Mouse (Mus musculus) stomach, embryonic 14.5 days (tissue): ENCODE measurements at regions not wholly inside any gene's neighbourhood (a gene's known extent, or its start where the extent isn't known, plus 50 kb on each side); places are given as distances from the start of the nearest gene placed in this dataset.

ENCODE experiments used
- ATAC-seq: fragments of 200-750 bp; cut with Nextera tagmentation; 2 replicates; pipeline ENCODE4 v1.8.0; 2017; ENCODE audit warnings: low read depth, moderate TSS enrichment; ENCODE audit not compliant: insufficient number of reproducible peaks, insufficient read depth, low FRiP score
- H3K27ac ChIP-seq: fragments of 300-500 bp; sonication (generic); 2 replicates; pipeline ENCODE4 v1.5.1; 2014; ENCODE audit warnings: mild to moderate bottlenecking, low read length, moderate library complexity, mixed read lengths
- H3K27me3 ChIP-seq: fragments of 300-500 bp; sonication (generic); 2 replicates; pipeline ENCODE4 v1.6.1; 2014; ENCODE audit warnings: low read length, control low read depth, mixed read lengths; ENCODE audit not compliant: control insufficient read depth, insufficient read depth
- H3K36me3 ChIP-seq: fragments of 300-500 bp; sonication (generic); 2 replicates; pipeline ENCODE4 v1.6.1; 2014; ENCODE audit warnings: mild to moderate bottlenecking, control low read depth, low read length, moderate library complexity, mixed read lengths; ENCODE audit not compliant: control insufficient read depth, insufficient read depth
- H3K4me1 ChIP-seq: fragments of 300-500 bp; sonication (generic); 2 replicates; pipeline ENCODE4 v1.6.1; 2014; ENCODE audit warnings: low read length, control low read depth, mixed read lengths; ENCODE audit not compliant: control insufficient read depth, insufficient read depth
- H3K4me2 ChIP-seq: fragments of 300-500 bp; sonication (generic); replicated peaks from 2 replicates; pipeline ENCODE4 v1.6.1; 2014; ENCODE audit warnings: low read depth, low read length, control low read depth
- H3K4me3 ChIP-seq: fragments of 300-500 bp; sonication (generic); 2 replicates; pipeline ENCODE4 v1.5.1; 2014; ENCODE audit warnings: low read depth, low read length, control low read depth
- H3K9ac ChIP-seq: fragments of 300-500 bp; sonication (generic); replicated peaks from 2 replicates; pipeline ENCODE4 v1.6.1; 2014; ENCODE audit warnings: low read depth, mild to moderate bottlenecking, control low read depth, low read length, moderate library complexity, mixed read lengths
- H3K9me3 ChIP-seq: fragments of 300-500 bp; sonication (generic); 2 replicates; pipeline ENCODE4 v1.6.1; 2016; ENCODE audit warnings: low read depth, low read length, control low read depth; ENCODE audit not compliant: control insufficient read depth
- WGBS: fragments of 180-500 bp; shearing (Covaris S2); extraction: QIAGEN DNeasy Blood & Tissue Kit; methylation state at CpG from one replicate; pipeline ENCODE4 v1.1.7; 2014; 5-methylcytosine and 5-hydroxymethylcytosine counted together

GRCm38 (mm10) chr8:127662776-127663499 is 599.2 kb downstream of the Pard3 start:
- 98% methylated on average over 2 of the region's 2 CpGs for WGBS
- no peak overlapping the region for H3K4me3 ChIP-seq

GRCm38 (mm10) chr8:127666606-127667005 is 602.9 kb downstream of the Pard3 start:
- H3K27me3 ChIP-seq: no peaks in the 10 kb centered on the region
- no peak overlapping the region for H3K4me3 ChIP-seq
- H3K4me2 ChIP-seq: no peak overlapping the region
- H3K9ac ChIP-seq: no peak overlapping the region
- 58% methylated on average over 2 of the region's 2 CpGs for WGBS
- H3K9me3 ChIP-seq: no peaks in the 10 kb centered on the region
- no peak overlapping the region for H3K27ac ChIP-seq
- H3K36me3 ChIP-seq: no peaks in the 10 kb centered on the region
- ATAC-seq: no peak
- H3K4me1 ChIP-seq: no peaks in the 10 kb centered on the region

More at GRCm38 (mm10) chr8:127662776-127663499, 599.2 kb downstream of the Pard3 start:
- Histone ChIP-seq H3K27ac (no peak overlapping the region), H3K9me3 (no peaks in the 10 kb centered on the region), H3K36me3 (no peaks in the 10 kb centered on the region), H3K9ac (no peak overlapping the region), H3K4me1 (no peaks in the 10 kb centered on the region), H3K27me3 (no peaks in the 10 kb centered on the region), H3K4me2 (no peak overlapping the region)
- ATAC-seq: no peak

- no peak overlapping the region for H3K27ac ChIP-seq
- no peak overlapping the region for H3K4me3 ChIP-seq
- no peaks in the 10 kb centered on the region for H3K4me1 ChIP-seq
- no peaks in the 10 kb centered on the region for H3K36me3 ChIP-seq
- H3K4me2 ChIP-seq: no peak overlapping the region
- no peak overlapping the region for H3K9ac ChIP-seq
- H3K9me3 ChIP-seq: no peaks in the 10 kb centered on the region
- no peaks in the 10 kb centered on the region for H3K27me3 ChIP-seq
- ATAC-seq: no peak
- 27% methylated on average over 2 of the region's 2 CpGs for WGBS
Observed at GRCm38 (mm10) chr8:127668991-127669390, 605.3 kb downstream of the Pard3 start.

- 82% methylated on average over 1 of the region's 1 CpGs for WGBS
- Histone ChIP-seq H3K27ac (no peak overlapping the region), H3K9me3 (no peaks in the 10 kb centered on the region), H3K4me1 (no peaks in the 10 kb centered on the region), H3K27me3 (no peaks in the 10 kb centered on the region), H3K9ac (no peak overlapping the region), H3K4me3 (no peak overlapping the region), H3K36me3 (no peaks in the 10 kb centered on the region), H3K4me2 (no peak overlapping the region)
- no peak for ATAC-seq
Observed at GRCm38 (mm10) chr8:127674063-127674462, 610.4 kb downstream of the Pard3 start.

- H3K27ac ChIP-seq: no peak overlapping the region
- WGBS: 66% methylated on average over 4 of the region's 4 CpGs
- no peak overlapping the region for H3K4me3 ChIP-seq
- ATAC-seq: no peak
- no peaks in the 10 kb centered on the region for H3K9me3 ChIP-seq
- H3K4me2 ChIP-seq: no peak overlapping the region
- H3K4me1 ChIP-seq: no peaks in the 10 kb centered on the region
- H3K36me3 ChIP-seq: no peaks in the 10 kb centered on the region
- no peak overlapping the region for H3K9ac ChIP-seq
- no peaks in the 10 kb centered on the region for H3K27me3 ChIP-seq
Observed at GRCm38 (mm10) chr8:127675377-127675776, 611.7 kb downstream of the Pard3 start.

GRCm38 (mm10) chr8:127680205-127680604 is 616.5 kb downstream of the Pard3 start:
- H3K4me3 ChIP-seq: no peak overlapping the region
- H3K27ac ChIP-seq: no peak overlapping the region
- no peaks in the 10 kb centered on the region for H3K36me3 ChIP-seq
- H3K27me3 ChIP-seq: no peaks in the 10 kb centered on the region
- whole genome bisulfite sequencing: 63% methylated on average over 3 of the region's 3 CpGs
- H3K9ac ChIP-seq: no peak overlapping the region
- no peaks in the 10 kb centered on the region for H3K9me3 ChIP-seq
- H3K4me1 ChIP-seq: no peaks in the 10 kb centered on the region
- H3K4me2 ChIP-seq: no peak overlapping the region
- no peak for ATAC-seq

GRCm38 (mm10) chr8:127684213-127684612 is 620.5 kb downstream of the Pard3 start:
- Histone ChIP-seq H3K36me3 (no peaks in the 10 kb centered on the region), H3K4me3 (no peak overlapping the region), H3K27ac (no peak overlapping the region), H3K9me3 (no peaks in the 10 kb centered on the region), H3K4me1 (no peaks in the 10 kb centered on the region), H3K9ac (no peak overlapping the region), H3K4me2 (no peak overlapping the region), H3K27me3 (no peaks in the 10 kb centered on the region)
- WGBS: 36% methylated on average over 5 of the region's 5 CpGs
- no peak for ATAC-seq

- H3K27ac ChIP-seq: no peak overlapping the region
- no peak overlapping the region for H3K4me3 ChIP-seq
- WGBS: 88% methylated on average over 4 of the region's 4 CpGs
- H3K27me3 ChIP-seq: no peaks in the 10 kb centered on the region
- H3K4me2 ChIP-seq: no peak overlapping the region
- no peak overlapping the region for H3K9ac ChIP-seq
- ATAC-seq: no peak
- no peaks in the 10 kb centered on the region for H3K36me3 ChIP-seq
- H3K9me3 ChIP-seq: no peaks in the 10 kb centered on the region
- no peaks in the 10 kb centered on the region for H3K4me1 ChIP-seq
Observed at GRCm38 (mm10) chr8:127690792-127691191, 627.1 kb downstream of the Pard3 start.

- H3K4me2 ChIP-seq: no peak overlapping the region
- H3K4me1 ChIP-seq: no peaks in the 10 kb centered on the region
- 87% methylated on average over 4 of the region's 4 CpGs for WGBS
- no peaks in the 10 kb centered on the region for H3K36me3 ChIP-seq
- no peak for ATAC-seq
- H3K9me3 ChIP-seq: no peaks in the 10 kb centered on the region
- no peak overlapping the region for H3K9ac ChIP-seq
- H3K27me3 ChIP-seq: no peaks in the 10 kb centered on the region
- H3K4me3 ChIP-seq: no peak overlapping the region
- H3K27ac ChIP-seq: no peak overlapping the region
Observed at GRCm38 (mm10) chr8:127698404-127698803, 634.7 kb downstream of the Pard3 start.
